Mouse (Mus musculus): ENCODE results near the gene Mical2. TPM values are rescaled to one million over a fixed set of nuclear protein-coding genes. Genes with fewer than 3 reads are reported as not detected.

Mical2 gene
- total and polyA plus RNA-seq, 3 experiments, result not detected

- dilution Hi-C loops (cut with MboI; ENCODE audit: extremely low pct_ligation_motif_present, extremely low pct_unique_long_range_greater_than_20kb, low sequenced_read_pairs), result no loop called here
- no peak for DNase-seq (ENCODE audit: extremely low read depth)
- Histone ChIP-seq H3K79me2 (replicated peaks; ENCODE audit: control insufficient read depth, extremely low read depth, insufficient read depth, poor library complexity, severe bottlenecking) (no peaks in the 10 kb centered on the region), H3K4me1 (ENCODE audit: control insufficient read depth in 1 of 2, insufficient read depth in 2 of 2) (no peaks in the 10 kb centered on the region), H3K4me3 (replicated peaks in 1 of 3; ENCODE audit: low read depth in 2 of 3, low read length in 2 of 3, poor library complexity in 1 of 3) (no peak overlapping the region), H3K9me3 (replicated peaks; ENCODE audit: low read length) (no peaks in the 10 kb centered on the region), H3K36me3 (replicated peaks in 1 of 2; ENCODE audit: control insufficient read depth in 1 of 2, insufficient read depth in 1 of 2, low read length in 1 of 2) (no peaks in the 10 kb centered on the region), H3K9ac (ENCODE audit: insufficient read depth, low read depth) (no peak overlapping the region), H3K4me2 (ENCODE audit: insufficient read depth, low read depth, poor library complexity, severe bottlenecking) (no peak overlapping the region), H3K27me3 (replicated peaks) (peaks cover 81% of the 10 kb centered on the region), H3K27ac (ENCODE audit: insufficient read depth, low read depth) (no peak overlapping the region)
- in situ Hi-C loops (cut with MboI; ENCODE audit: low pct_ligation_motif_present, low pct_unique_long_range_greater_than_20kb, low sequenced_read_pairs), result no loop called here
- TF ChIP-seq POLR2A (IDR thresholded peaks at IDR 0.05; ENCODE audit: low read depth, low read length), result no peak
These were observed 53.0 kb downstream of the Mical2 start for GRCm38 (mm10) chr7:112278648-112279047.

DNA sequence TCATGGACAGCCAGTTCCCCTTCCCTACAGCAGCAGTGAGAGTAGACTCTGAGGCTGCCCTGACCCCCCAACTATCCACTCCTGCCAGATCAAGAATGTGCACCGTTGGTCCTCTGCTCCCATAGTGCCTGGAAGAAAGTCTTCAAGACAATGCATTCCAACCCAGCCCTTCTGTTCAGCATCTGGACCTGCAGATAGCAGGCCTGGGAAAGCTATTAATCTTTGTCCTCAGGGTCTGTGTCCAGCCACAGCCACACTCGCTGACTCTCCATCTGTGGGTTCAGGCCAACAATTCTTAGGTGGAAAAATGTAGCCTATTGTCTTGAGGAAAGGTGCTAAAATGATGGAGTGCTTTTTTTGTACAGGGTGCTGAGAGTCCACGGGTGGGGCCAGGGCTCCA is 54.8 kb downstream of the Mical2 start:
- in situ Hi-C loops (cut with MboI; ENCODE audit: low pct_ligation_motif_present, low pct_unique_long_range_greater_than_20kb, low sequenced_read_pairs), result no loop called here
- H3K79me2 ChIP-seq (replicated peaks; ENCODE audit: control insufficient read depth, extremely low read depth, insufficient read depth, poor library complexity, severe bottlenecking), result no peaks in the 10 kb centered on the region
- H3K36me3 ChIP-seq (replicated peaks in 1 of 2; ENCODE audit: control insufficient read depth in 1 of 2, insufficient read depth in 1 of 2, low read length in 1 of 2), result no peaks in the 10 kb centered on the region
- H3K9me3 ChIP-seq (replicated peaks; ENCODE audit: low read length), result no peaks in the 10 kb centered on the region
- dilution Hi-C loops (cut with MboI; ENCODE audit: extremely low pct_ligation_motif_present, extremely low pct_unique_long_range_greater_than_20kb, low sequenced_read_pairs), result no loop called here
- H3K4me3 ChIP-seq (replicated peaks in 1 of 3; ENCODE audit: low read depth in 2 of 3, low read length in 2 of 3, poor library complexity in 1 of 3), result no peak overlapping the region
- no peak overlapping the region for H3K9ac ChIP-seq (ENCODE audit: insufficient read depth, low read depth)
- peaks cover 75% of the 10 kb centered on the region for H3K27me3 ChIP-seq (replicated peaks)
- DNase-seq (ENCODE audit: extremely low read depth), result no peak
- H3K4me1 ChIP-seq (ENCODE audit: control insufficient read depth in 1 of 2, insufficient read depth in 2 of 2), result no peaks in the 10 kb centered on the region
- H3K4me2 ChIP-seq (ENCODE audit: insufficient read depth, low read depth, poor library complexity, severe bottlenecking), result no peak overlapping the region
- no peak for TF ChIP-seq CTCF (conservative IDR thresholded peaks at IDR 0.05 in 1 of 2, IDR thresholded peaks at IDR 0.05 in 1 of 2; ENCODE audit: low read depth in 2 of 2, low read length in 2 of 2)
- TF ChIP-seq PAX5 (IDR thresholded peaks at IDR 0.05; ENCODE audit: low read length), result no peak
- TF ChIP-seq RAD21 (IDR thresholded peaks at IDR 0.05; ENCODE audit: low read depth, low read length), result no peak
- no peak for TF ChIP-seq IRF4 (IDR thresholded peaks at IDR 0.05; ENCODE audit: low read depth, low read length)
- TF ChIP-seq ZKSCAN1 (IDR thresholded peaks at IDR 0.05; ENCODE audit: borderline replicate concordance, low read depth, low read length), result no peak
- no peak for TF ChIP-seq UBTF (IDR thresholded peaks at IDR 0.05; ENCODE audit: low read depth, low read length)
- TF ChIP-seq POLR2A (IDR thresholded peaks at IDR 0.05; ENCODE audit: low read depth, low read length), result no peak
- no peak for TF ChIP-seq TCF12 (IDR thresholded peaks at IDR 0.05; ENCODE audit: low read depth, low read length)
- no peak for TF ChIP-seq ZC3H11A (IDR thresholded peaks at IDR 0.05; ENCODE audit: low read depth, low read length)
- H3K27ac ChIP-seq (ENCODE audit: insufficient read depth, low read depth), result no peak overlapping the region

GRCm38 (mm10) chr7:112283606-112284310 is 58.1 kb downstream of the Mical2 start:
- TF ChIP-seq MAX (IDR thresholded peaks at IDR 0.05; ENCODE audit: low read length) (no peak), SIN3A (IDR thresholded peaks at IDR 0.05; ENCODE audit: low read length) (no peak), ZNF384 (IDR thresholded peaks at IDR 0.05; ENCODE audit: low read depth, low read length) (no peak), ZKSCAN1 (IDR thresholded peaks at IDR 0.05; ENCODE audit: borderline replicate concordance, low read depth, low read length) (no peak), RAD21 (IDR thresholded peaks at IDR 0.05; ENCODE audit: low read depth, low read length) (no peak), TBP (conservative IDR thresholded peaks at IDR 0.05; ENCODE audit: low read depth, low read length) (no peak), HCFC1 (IDR thresholded peaks at IDR 0.05; ENCODE audit: low read depth, low read length) (no peak), RCOR1 (conservative IDR thresholded peaks at IDR 0.05; ENCODE audit: low read depth, low read length) (no peak), POLR2AphosphoS2 (IDR thresholded peaks at IDR 0.05; ENCODE audit: low read depth, low read length) (no peak), E2F4 (IDR thresholded peaks at IDR 0.05; ENCODE audit: insufficient replicate concordance, low read depth, low read length) (no peak), BHLHE40 (IDR thresholded peaks at IDR 0.05; ENCODE audit: low read depth, low read length) (no peak), MYC (IDR thresholded peaks at IDR 0.05; ENCODE audit: low read depth, low read length) (no peak), ZC3H11A (IDR thresholded peaks at IDR 0.05; ENCODE audit: low read depth, low read length) (no peak), ETS1 (conservative IDR thresholded peaks at IDR 0.05; ENCODE audit: low read depth, low read length) (no peak), MAZ (IDR thresholded peaks at IDR 0.05; ENCODE audit: low read depth, low read length) (no peak), MAFK (IDR thresholded peaks at IDR 0.05; ENCODE audit: insufficient replicate concordance, low read length) (no peak), NELFE (IDR thresholded peaks at IDR 0.05; ENCODE audit: low read depth, low read length) (no peak), POLR2A (IDR thresholded peaks at IDR 0.05; ENCODE audit: low read depth, low read length) (no peak), TCF12 (IDR thresholded peaks at IDR 0.05; ENCODE audit: low read depth, low read length) (no peak), IRF4 (IDR thresholded peaks at IDR 0.05; ENCODE audit: low read depth, low read length) (no peak)
- DNase-seq (ENCODE audit: extremely low read depth), result no peak
- H3K27me3 ChIP-seq (replicated peaks), result peaks cover 74% of the 10 kb centered on the region
- in situ Hi-C loops (cut with MboI; ENCODE audit: low pct_ligation_motif_present, low pct_unique_long_range_greater_than_20kb, low sequenced_read_pairs) (no loop called here), dilution Hi-C loops (cut with MboI; ENCODE audit: extremely low pct_ligation_motif_present, extremely low pct_unique_long_range_greater_than_20kb, low sequenced_read_pairs) (no loop called here)
- no peak overlapping the region for H3K4me3 ChIP-seq (replicated peaks in 1 of 3; ENCODE audit: low read depth in 2 of 3, low read length in 2 of 3, poor library complexity in 1 of 3)
- no peaks in the 10 kb centered on the region for H3K79me2 ChIP-seq (replicated peaks; ENCODE audit: control insufficient read depth, extremely low read depth, insufficient read depth, poor library complexity, severe bottlenecking)
- no peaks in the 10 kb centered on the region for H3K9me3 ChIP-seq (replicated peaks; ENCODE audit: low read length)
- H3K9ac ChIP-seq (ENCODE audit: insufficient read depth, low read depth), result no peak overlapping the region
- no peaks in the 10 kb centered on the region for H3K4me1 ChIP-seq (ENCODE audit: control insufficient read depth in 1 of 2, insufficient read depth in 2 of 2)
- H3K36me3 ChIP-seq (replicated peaks in 1 of 2; ENCODE audit: control insufficient read depth in 1 of 2, insufficient read depth in 1 of 2, low read length in 1 of 2), result no peaks in the 10 kb centered on the region
- no peak overlapping the region for H3K27ac ChIP-seq (ENCODE audit: insufficient read depth, low read depth)
- H3K4me2 ChIP-seq (ENCODE audit: insufficient read depth, low read depth, poor library complexity, severe bottlenecking), result no peak overlapping the region

All from CH12.LX (cell line).